Mouse (Mus musculus): ENCODE results near the gene Nup210l.

Gene Nup210l
- long read RNA-seq, experiment 1, result 0 reads
- long read RNA-seq, experiment 2, partial matches to known transcripts, result 0 of 2 reads
- long read RNA-seq, experiment 2, other reads (novel, unspliced or antisense), result 2 of 2 reads

DNA sequence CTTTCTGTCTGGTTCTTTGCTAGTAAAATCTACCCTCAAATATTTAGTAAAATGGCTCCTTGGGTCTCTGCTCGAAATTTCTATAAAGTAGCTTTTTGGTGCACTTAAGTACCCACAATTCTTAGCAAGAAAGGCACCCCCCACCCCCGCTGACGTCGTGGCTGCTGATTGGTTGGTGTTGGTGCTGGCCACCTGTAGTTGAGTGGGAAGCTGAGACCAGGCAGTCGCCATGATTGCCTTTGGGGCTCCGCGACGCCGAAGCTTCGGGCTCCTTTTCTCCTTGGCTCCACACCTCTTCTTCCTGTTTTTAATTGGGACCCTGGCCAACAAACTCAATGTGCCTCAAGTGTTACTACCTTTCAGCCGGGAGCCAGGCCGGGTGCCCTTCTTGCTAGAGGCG is at the start of gene Nup210l:
Nup210l (plus strand) TSS at position 195 of the 400 bp plus-strand sequence.
- intact Hi-C loops (cut with DNase I), result no loop called here

DNA sequence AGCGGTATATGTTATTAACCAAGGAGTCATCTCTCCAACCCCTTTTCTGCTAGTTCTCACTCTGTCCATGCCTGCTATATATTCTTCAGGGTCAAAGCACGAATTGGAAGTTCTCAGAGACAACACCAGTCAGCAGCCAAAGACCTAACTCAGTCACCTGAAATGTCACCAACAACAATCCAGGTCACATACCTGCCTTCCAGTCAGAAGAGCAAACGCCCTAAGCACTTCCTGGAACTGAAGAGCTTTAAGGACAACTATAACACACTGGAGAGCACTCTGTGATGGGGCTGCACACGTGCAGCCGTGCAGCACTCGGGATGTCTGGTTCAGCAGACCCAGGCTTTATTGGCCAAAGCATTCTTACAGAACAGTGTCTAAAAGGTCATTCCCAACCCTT is 42.4 kb upstream of the Nup210l start:
- intact Hi-C loops (cut with DNase I), result loop anchor here (5.0 kb wide), 1 partner anchor 109 kb away; no protein-coding TSS in a partner anchor

DNA sequence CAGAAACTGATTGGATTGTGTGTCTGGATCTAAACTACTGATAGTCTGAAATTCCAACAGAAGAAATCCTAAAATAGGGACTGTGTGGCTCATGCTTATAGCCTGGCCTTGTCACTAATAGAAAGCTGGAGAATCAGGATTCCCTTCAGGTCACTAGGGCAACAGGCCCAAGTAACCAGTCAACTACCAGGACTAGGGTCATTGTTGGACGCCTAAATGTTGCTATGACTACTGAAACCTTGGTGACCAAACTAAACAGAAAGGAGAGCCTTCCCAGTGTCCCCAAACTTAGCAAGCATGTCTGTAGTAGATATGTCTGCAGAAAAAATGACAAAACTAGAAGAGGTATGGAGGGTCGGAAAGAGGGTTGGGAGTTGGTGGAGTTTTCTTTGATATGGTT is 41.4 kb upstream of the Nup210l start:
- intact Hi-C loops (cut with DNase I), result loop anchor here (5.0 kb wide), 1 partner anchor 110 kb away; no protein-coding TSS in a partner anchor

- intact Hi-C loops (cut with DNase I), result loop anchor here (5.0 kb wide), 1 partner anchor 112 kb away; no protein-coding TSS in a partner anchor
Observed at GRCm38 (mm10) chr3:90064383-90064782, 39.5 kb upstream of the Nup210l start.

DNA sequence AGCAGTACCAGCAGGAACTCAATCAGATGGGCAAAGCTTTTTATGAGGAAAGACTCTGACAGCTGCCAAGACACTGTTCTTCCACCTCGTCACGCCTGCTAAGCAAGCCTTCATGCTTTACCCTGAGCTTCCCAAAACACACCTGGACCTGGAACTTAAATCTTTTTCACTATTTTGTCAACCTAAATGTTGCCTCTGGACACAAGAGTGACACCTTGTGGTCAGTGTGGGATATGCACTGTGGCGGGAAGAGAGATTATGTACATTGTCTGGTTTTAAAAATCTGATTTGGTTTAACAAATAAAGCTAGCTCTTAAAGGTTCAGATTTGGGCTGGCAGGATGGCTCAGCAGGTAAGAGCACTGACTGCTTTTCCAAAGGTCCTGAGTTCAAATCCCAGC is 38.4 kb upstream of the Nup210l start:
- intact Hi-C loops (cut with DNase I), result no loop called here

DNA sequence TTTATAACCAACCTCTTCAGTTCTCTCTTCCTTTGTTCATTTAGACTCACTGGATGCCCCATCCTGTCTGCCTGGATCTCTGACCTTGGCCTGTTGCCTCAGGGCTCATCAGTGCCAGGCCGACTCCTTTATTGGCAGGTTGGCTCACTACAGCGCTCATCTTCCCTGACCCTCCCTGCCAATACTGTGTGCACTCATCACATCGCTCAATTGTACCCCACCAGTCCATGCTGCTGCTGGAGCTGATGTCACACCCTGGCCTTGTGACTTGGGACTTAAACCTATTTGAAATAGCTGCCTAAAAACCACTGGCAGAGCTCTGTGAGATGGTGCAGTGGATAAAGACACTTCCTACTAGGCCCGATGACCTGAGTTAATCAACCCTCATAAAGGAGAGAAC is 36.1 kb upstream of the Nup210l start:
- intact Hi-C loops (cut with DNase I), result no loop called here

DNA sequence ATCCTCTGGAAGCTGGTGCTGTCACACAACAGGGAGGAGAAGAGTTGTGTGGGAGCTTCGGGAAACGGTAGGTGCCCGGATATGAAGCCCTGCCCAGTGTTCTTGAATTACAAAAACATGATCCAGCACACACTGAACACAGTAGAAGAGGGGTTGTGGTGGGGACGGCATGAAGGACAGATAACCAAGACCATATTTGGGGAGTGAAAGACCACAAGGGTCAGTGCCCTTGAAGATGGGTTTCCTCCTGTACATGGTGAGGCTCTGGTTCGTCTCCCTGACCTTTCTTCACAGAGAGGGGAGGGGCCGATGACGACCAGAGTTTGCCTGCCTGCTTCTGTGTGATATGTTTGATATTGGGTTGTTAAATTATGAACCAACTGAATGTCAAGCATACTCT is 34.2 kb upstream of the Nup210l start:
- intact Hi-C loops (cut with DNase I), result loop anchor here (10.0 kb wide), 2 partner anchors 205 to 295 kb away; partner anchors contain the start of gene Ube2q1

GRCm38 (mm10) chr3:90072294-90072693 is 31.6 kb upstream of the Nup210l start, which contains the start of gene Tpm3:
Gene Tpm3, plus strand, starts transcription at chr3:90072649.
- intact Hi-C loops (cut with DNase I), result loop anchor here (10.0 kb wide), 2 partner anchors 207 to 297 kb away; partner anchors contain the start of gene Ube2q1

GRCm38 (mm10) chr3:90076921-90077716 is 26.8 kb upstream of the Nup210l start:
- intact Hi-C loops (cut with DNase I), result loop anchor here (5.0 to 10.0 kb wide), 3 partner anchors 125 to 302 kb away; partner anchors contain the start of gene Ube2q1

DNA sequence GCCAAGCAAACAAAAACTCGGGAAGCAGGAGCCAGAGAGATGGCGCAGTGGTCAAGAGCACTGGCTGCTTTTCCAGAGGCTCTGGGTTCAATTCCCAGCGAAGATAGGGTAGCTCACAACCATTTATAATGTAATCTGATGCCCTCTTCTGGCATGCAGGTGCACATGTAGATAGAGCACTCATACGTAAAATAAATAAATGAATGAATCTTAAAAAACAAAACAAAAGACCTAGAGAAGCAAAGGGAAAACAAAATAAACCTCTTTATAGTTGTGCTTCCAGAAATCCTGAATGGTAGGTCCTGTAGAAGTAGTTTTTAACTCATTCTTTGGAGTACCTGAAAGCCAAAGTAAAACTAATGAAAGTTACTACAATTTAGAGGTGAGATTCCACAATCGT is 25.7 kb upstream of the Nup210l start:
- intact Hi-C loops (cut with DNase I), result loop anchor here (5.0 to 10.0 kb wide), 3 partner anchors 126 to 303 kb away; partner anchors contain the start of gene Ube2q1

DNA sequence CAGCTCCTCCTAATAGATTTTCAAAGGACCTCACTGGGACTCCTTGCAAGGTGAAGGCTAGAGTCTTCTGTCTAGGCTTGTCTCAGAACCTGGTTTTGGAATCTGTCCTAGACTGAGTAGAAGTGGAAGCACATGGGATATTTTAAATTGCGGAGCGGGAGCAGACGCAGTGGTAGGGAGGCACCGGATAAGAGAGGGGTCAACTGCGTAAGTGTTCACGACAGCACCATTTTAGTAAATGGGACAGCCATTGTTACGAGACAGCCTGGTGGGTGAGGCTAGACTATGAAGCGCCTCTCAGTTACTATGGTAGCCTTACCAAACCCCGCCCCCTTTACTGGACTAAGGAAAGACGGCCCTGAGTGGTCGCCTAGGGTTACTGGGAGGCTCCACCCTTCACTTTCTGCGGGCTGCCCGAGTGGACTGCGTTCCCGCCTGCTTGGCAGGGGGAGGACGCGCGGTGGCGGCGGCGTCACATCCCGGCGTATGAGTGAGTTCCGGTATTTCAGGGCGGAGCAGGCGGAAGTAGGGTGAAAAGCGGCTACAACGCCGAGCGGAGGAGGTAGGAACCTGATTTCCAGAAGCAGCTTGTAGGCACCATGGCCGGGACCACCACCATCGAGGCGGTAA is 24.7 kb upstream of the Nup210l start:
- intact Hi-C loops (cut with DNase I), result loop anchor here (5.0 to 10.0 kb wide), 3 partner anchors 127 to 304 kb away; partner anchors contain the start of gene Ube2q1

DNA sequence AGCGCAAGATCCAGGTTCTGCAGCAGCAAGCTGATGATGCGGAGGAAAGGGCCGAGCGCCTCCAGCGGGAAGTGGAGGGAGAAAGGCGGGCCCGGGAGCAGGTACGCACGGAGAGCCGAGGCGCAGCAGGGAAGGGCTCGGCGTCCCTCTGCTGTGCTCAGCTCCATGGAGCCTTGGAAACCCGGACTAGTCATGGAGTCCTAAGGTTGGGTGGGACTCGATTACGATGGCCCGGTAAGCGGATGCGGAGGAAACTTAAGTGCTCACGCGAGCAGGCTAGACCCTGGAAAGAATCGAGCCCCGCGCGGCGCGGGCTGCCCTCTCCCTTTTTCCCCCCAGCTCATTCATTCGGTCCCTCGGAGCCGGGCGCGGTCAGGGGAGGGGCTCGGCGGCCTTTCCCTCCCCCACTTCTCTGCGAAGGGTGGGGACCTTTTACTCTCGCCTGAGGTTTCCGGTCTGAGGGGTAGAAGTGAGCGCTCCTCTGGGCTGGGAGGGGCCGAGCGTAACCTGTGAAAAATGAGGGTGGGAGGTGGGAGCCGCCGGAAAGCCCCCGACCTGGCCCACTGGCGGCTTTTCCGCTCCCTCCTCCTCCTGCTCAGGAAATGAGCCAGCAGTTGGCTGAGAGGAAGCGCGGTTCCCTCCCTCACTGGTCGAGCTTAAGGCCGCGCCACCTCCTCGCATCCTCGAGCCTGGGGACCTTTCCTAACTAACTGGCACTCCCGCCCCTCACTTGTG is 24.0 kb upstream of the Nup210l start:
- intact Hi-C loops (cut with DNase I), result loop anchor here (5.0 to 10.0 kb wide), 4 partner anchors 37 to 305 kb away; partner anchors contain the start of gene Ube2q1

- intact Hi-C loops (cut with DNase I), result loop anchor here (5.0 kb wide), 1 partner anchor 37 kb away; no protein-coding TSS in a partner anchor
Observed at GRCm38 (mm10) chr3:90080498-90080863, 23.5 kb upstream of the Nup210l start.

DNA sequence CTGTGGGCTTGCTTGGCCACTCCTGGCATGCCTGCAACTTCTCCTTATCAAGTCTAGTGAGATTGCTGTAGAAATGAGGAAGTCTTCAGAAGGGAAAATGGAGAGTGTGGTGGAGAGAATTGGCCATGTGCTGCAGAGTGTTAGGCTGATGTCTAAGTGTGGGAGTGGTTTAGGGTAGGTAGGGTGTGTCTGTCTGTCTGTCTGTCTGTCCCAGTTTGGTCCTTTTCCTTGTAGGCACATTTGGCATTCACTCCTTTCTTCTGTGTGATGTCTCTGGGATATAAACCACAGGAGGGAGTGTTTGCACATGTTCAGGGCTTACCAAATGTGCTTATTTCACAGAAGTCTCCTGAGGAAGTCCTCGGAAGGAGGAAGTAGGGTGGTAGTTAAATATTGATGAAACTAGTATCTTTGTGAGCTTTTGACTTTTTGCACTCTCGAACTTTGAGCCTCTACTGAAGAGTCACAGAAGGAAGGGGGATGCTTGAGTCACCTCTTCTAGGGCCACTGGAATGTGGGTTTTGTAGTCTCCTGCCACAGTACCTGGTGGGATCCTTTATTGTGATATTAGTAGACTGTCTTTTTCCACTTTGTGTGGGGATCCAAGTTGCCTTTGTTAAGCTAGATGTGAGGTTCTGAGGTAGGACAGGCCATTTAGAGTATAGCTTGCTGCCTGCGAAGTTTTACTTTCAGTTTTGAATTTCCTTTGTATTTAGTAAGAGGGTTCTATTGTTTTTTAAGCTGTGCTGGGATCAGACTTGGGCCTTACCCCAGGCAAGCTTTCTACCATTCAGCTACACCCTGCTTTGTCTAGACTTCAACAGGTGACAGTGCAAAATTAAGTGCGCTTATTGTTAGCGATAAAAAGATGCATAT is 22.3 kb upstream of the Nup210l start:
- intact Hi-C loops (cut with DNase I), result loop anchor here (5.0 kb wide), 1 partner anchor 36 kb away; no protein-coding TSS in a partner anchor

- intact Hi-C loops (cut with DNase I), result loop anchor here (5.0 kb wide), 1 partner anchor 34 kb away; no protein-coding TSS in a partner anchor
Observed at GRCm38 (mm10) chr3:90083034-90083433, 20.9 kb upstream of the Nup210l start.

DNA sequence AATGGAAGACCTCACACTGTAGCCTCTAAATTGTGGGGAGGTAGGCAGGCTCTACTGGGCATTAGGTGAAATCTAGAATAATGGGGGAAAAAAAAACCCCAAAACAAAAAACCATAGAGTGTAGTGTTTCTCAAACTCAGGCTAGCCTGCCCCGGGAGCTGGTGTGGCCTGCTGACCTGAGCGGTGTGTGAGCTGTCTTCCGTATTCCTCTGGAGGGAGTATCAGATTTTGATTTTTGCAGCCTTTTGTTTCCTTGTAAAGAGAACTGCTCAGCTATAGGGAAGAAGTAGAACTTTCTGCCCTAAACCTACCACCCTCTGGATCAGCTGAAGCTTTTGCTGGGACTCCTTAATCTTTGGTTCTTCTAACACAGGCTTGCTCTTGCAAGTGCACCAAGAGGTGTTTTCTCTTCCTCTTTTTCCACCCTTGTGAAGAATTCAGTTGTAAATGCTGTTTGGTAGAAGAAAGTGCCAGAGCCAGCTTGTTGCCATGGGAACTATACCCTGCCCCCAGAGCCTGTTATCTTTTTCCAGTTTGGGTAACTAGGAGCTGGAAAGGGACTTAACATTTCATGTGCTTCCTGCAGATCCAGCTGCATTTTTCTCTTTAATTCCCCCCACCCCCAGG is 20.1 kb upstream of the Nup210l start:
- intact Hi-C loops (cut with DNase I), result loop anchor here (5.0 kb wide), 1 partner anchor 33 kb away; no protein-coding TSS in a partner anchor

GRCm38 (mm10) chr3:90084790-90085189 is 19.1 kb upstream of the Nup210l start:
- intact Hi-C loops (cut with DNase I), result loop anchor here (5.0 kb wide), 1 partner anchor 33 kb away; no protein-coding TSS in a partner anchor

DNA sequence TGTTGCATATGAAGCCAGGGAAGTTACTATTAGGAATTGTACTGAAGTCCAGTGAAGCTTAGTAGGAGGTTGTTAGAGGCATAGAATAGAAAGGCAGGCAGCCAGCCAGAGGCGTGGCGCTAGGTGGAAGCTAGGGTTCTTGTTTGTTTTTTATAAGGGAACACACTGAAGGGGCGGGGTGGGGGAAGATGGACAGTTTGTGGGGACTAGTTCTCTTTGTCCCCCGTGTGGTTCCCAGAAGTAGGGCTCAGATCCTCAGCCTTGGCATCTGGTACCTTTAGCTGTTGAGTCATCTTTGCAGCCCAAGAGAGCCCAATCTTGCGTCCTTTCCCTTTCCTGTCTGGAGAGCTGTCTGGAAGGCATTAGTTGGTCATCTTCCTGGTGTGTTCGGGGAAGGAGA is 18.7 kb upstream of the Nup210l start:
- intact Hi-C loops (cut with DNase I), result no loop called here

GRCm38 (mm10) chr3:90086068-90086467 is 17.9 kb upstream of the Nup210l start:
- intact Hi-C loops (cut with DNase I), result no loop called here
